Mouse (Mus musculus): ENCODE data around the gene Gm5485.

Gm5485 gene

DNA sequence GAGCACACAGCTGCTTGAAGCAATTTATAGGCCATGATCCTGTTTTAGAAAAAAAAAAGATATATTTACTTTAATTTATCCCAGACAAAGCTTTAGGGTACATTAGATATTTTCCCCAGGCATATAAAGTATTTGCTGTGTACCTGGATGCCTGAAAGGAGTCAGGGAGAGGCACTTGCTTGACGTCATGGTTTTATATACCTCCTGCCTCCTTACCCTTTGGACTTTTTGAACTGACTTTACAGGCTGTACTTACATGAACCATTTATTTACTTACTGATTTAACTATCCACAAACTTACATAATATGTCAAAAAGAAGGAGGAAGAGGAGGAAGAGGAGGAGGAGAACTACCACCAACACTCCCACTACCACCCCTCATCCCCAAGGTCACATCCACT lies at the start of gene Gm5485:
TSS of gene Gm5485 (minus strand) at position 171 of the 400 bp plus-strand sequence.
- no peak for DNase-seq (ENCODE audit: low read depth in 2 of 2, low spot score in 2 of 2)

DNA sequence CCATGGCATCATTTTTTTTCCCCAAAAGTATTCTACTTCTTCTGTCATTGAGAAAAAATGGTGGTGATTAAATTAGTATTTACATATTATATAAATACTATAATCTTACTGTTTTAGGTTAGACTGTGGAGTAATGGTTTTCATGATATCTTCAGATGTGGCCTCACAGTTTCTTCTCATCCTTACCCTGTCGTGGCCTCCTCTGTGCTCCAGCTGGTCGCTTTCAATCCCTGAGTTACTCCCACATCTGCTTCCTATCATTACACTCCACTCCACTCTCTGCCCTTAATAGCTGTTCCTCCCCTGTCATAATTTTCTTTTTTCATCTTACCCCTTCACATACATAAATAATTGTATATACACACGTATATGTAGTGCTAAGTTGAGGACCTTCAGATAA lies 41.0 kb upstream of the Gm5485 start:
- no peak for DNase-seq (ENCODE audit: low read depth in 2 of 2, low spot score in 2 of 2)

DNA sequence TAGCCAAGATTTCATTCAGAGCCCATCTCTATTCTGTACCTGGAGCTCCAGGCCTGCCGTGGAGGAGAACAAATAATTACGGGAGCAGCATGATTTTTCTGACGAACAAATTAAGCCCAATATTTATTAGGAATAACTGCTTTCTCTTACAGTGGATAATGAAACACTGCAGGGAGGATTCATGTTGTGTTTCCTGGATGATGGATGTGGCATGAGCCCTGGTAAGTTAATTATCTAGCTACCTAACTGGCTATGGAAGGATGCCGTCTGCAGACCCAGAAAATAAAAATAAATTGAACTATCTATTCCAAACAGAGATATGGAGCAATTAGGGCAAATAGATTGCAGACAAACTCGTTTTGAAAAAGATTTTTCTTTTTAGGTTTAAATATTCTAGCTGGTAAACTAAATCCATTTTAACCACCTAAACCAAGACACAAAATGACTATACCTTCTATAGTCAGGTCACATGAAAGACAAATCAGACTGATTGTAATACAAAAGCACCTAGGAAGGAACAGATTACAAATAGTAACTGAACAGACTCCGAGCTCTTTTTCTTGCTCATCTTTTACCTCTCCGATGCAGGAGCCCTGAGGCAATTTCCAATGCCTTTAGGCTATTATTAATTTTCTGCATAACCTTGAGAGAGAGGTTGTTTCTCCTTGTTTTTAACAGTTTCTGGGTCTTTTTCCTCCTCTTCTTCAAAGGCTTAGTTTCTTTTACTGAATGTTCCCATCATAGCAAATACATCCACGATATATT lies 34.1 kb upstream of the Gm5485 start:
- no peak for DNase-seq (ENCODE audit: low read depth in 2 of 2, low spot score in 2 of 2)

DNA sequence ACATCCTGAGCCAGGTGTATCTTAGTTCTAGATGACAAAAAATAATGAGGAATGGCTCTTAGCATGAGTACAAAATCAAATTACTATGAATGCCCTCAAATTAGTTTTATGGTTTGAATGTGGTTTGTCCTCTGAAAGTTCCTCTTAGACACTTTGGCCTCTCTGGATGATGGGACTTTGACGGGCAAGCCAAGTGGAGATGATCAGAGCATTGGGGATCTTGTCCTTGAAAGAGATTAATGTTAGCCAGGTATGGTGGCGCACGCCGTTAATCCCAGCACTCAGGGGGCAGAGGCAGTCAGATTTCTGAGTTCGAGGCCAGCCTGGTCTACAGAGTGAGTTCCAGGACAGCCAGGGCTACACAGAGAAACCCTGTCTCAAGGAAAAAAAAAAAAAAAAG lies 32.4 kb upstream of the Gm5485 start:
- no peak for DNase-seq (ENCODE audit: low read depth in 2 of 2, low spot score in 2 of 2)

DNA sequence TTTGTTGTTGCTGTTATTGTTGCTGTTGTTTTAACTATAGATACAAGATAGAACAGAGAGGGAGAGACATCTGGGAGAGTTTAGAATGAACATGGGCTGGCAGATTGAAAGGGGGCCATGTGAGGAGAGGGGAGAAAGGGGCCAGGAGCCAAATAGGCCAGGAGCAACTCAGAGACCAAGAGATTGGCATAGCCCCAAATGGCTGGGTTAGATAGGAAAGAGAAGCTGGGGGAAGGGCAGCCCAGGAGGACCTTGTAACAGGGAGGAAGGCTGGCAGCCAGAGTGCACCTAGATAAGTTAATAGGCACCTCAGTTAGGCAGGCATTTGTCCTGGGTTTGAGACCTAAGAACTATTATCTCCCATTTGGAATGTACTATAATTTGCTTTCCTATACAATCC lies 25.3 kb upstream of the Gm5485 start:
- no peak for DNase-seq (ENCODE audit: low read depth in 2 of 2, low spot score in 2 of 2)

DNA sequence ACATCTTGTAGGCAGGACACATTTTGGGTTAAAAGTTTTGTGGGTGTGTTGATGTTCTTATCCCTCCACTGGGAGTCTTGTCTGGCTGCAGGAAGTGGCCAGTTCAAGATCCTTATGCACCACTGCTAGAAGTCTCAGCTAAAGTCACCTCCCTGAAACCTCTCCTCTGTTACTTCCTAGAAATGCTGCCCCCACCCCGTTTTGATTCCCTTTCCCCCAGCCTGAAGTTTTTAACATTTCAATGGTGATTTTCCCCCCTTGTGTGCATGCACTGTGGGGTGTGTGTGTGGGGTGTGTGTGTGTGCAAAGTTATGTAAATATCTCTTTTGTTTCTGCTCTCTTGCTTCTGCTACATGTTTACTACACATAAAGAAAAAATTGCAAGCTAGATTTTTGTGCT lies 23.2 kb upstream of the Gm5485 start:
- no peak for DNase-seq (ENCODE audit: low read depth in 2 of 2, low spot score in 2 of 2)

DNA sequence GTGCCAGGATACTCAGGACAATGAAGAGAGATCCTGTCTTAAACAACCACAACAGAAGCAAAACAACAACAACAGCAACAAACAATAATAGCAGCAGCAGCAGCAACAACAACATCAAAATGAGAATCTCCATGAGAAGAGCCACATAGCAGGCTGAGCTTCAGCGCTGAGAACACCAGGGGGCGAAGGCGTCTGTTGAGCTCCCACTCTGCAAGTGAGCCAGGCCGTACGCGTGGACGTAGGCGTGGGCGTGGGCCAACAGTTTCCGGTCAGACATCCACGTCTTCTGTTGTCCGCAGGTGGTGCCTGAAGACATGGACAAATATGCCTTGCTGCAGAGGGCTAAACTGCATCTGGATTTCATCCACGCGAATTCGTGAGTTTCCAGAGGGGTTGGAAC lies 18.8 kb upstream of the Gm5485 start, which contains the start of gene Morc1:
TSS of gene Morc1 (plus strand) at position 211 of the 400 bp plus-strand sequence.
- no peak for DNase-seq (ENCODE audit: low read depth in 2 of 2, low spot score in 2 of 2)

DNA sequence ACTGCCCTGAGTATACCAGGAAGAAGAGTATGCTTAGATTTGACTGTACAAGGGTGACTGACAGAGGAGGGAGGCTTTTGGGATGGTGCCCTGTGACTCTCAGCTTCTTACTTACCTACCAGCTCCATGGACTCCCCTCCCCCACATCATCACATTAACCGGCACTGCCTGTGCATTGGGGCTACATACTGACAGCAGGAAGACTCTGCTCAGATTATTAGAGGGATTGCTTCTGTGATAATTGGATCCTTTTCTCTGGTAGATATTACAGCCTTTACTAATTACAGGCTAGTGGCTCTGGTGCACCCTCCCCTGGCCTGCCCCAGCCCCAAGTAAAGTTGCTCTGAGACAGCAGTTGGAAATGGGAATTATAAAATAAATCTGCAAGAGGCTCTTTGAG lies 17.2 kb upstream of the Gm5485 start:
- no peak for DNase-seq (ENCODE audit: low read depth in 2 of 2, low spot score in 2 of 2)

DNA sequence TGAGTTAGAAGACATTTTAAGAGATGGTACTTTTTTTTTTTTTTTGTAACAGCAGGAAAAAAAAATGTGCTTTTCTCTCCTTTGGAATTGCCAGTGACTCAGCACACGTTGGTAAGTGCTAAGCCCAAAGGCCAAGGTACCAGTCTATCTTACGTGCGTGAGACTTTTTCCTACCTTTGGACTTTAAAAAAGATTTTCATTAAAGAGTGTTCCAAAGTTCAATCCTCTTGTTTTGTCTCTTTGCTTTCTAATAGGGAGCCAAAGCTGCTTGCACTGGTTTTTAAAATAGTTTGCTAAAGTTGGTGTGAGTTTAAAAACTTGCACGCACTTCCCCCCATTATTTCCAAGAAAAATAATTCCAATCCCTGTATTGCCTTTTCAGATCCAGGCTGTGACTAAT lies 11.9 kb upstream of the Gm5485 start:
- DNase-seq (ENCODE audit: low read depth in 2 of 2, low spot score in 2 of 2): no peak

DNA sequence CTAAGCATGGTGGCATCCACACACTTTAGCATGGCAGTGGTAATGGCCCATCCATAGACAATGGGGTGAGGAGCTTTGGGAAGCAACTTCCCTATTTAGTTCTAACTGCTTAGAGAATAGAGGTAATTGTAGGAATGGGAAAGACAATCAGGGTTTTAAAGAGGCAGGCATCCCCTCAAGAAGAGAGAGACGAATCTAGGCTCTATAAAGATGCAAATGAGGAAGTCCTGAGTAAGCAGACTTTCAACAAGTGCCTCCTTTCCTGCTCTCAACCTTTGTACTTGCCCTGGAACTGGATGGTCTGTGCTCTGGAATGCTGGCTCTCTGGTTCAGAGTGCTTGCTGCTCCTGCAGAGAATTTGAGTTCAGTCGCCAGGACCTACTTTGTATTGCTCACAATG lies 10.3 kb upstream of the Gm5485 start:
- no peak for DNase-seq (ENCODE audit: low read depth in 2 of 2, low spot score in 2 of 2)

DNA sequence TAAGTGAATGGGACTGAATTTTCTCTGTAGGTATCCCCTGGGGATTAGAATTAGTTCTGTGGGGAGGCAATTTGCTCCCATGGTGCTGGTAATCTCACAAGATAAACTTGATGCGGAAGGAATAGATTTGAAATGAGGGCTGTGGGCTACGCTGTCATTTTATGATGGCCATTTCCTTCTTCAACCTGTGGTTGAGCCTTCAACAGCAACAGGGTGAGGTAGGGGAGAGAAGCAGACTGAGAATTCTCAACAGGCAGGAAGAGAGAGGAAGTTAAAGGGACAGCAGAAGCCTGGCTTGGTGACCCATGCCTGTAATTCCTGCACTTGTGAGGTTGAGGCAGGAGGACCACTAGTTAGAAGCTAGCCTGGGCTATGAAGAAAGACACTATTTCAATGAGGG lies 6.8 kb upstream of the Gm5485 start:
- DNase-seq (ENCODE audit: low read depth in 2 of 2, low spot score in 2 of 2): no peak

DNA sequence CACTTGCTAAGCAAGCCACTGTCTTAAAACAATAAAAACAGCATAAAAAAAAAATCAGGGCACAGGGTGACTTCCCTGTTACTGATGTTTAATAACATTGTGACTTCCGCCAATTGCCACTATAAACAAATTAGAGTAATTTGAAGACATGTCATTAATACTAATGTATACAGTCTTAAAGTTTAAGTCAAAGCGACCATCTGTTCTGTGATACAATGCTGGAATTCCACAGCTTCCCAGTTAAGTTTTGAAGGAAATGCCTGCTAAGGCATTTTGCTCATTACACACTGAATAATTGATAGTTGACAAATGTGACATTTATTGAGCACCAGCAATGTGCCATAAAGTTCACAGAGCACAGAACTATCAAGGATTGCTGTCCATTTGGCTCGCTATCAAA lies 6.3 kb upstream of the Gm5485 start:
- DNase-seq (ENCODE audit: low read depth in 2 of 2, low spot score in 2 of 2): no peak

DNA sequence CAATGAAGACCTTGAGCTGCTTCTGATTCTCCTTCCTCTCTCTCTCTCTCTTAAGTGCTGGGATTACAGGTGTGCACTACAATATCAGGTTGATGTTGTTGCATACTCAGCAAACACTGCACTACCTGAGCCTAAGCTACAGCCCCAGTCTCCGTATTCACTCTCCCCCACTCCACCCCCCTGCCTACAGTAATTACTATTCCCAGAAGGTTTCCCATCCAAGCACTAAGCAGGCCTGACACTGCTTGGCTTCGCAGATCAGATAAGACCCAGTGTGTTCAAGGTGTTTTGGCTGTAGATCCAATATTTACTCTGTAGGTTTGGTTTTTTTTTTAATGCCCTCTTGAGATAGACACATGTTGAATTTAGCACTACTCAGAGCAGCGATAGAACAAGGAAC lies 2.1 kb downstream of the Gm5485 start:
- DNase-seq (ENCODE audit: low read depth in 2 of 2, low spot score in 2 of 2): no peak

DNA sequence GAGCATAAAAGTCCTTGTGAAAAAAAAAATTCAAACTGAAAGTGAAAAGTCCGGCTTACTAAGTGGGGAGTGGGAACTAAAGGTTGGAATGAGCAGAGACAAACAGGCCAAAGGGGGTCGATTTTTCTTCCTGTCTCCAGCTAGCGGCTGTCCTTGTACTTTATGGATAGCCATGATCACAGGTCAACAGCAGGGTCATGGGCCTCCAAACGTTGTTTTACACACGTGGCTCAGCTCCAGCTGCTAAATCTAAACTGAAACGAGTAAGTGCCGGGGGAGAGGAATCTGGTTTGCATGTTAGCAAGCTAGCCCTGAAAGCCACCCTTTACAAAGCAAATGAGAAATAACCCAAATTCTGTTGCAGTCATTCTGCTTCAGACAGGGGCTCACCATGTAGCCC lies 2.6 kb downstream of the Gm5485 start:
- DNase-seq (ENCODE audit: low read depth in 2 of 2, low spot score in 2 of 2): no peak

DNA sequence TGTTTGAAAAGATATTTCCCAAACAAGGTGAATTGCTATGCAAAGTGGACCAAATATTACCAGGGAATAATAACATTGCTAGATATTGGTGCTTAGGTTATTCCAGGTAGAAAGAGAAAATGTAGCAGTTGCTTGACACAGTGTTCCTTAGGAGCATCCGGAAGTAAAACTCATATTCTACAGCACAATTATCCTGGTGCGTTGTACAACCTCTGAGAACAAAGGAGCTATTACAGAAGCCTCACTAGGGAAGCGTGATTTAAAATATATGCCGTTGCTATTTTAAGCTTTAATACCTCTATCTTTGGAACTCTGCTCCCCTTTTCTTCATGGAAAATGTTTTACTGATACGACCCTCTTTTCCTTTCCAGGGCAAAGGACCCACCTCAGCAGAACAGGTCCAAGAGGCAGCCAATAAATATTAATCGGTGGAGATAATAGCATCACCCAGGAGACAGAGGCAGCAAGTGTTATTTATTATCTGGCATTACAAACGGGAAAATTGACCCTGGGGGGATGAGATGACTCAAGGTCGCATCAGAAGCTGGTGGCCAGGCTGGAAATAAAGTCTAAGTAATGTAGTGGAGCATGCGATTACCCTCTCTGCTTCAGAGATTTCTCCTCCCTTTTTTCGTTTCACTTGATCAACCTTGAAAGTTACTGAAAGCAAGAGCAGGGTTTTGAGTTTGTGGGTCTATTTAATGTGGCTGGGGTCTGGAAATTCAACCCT lies 6.4 kb downstream of the Gm5485 start:
- no peak for DNase-seq (ENCODE audit: low read depth in 2 of 2, low spot score in 2 of 2)

DNA sequence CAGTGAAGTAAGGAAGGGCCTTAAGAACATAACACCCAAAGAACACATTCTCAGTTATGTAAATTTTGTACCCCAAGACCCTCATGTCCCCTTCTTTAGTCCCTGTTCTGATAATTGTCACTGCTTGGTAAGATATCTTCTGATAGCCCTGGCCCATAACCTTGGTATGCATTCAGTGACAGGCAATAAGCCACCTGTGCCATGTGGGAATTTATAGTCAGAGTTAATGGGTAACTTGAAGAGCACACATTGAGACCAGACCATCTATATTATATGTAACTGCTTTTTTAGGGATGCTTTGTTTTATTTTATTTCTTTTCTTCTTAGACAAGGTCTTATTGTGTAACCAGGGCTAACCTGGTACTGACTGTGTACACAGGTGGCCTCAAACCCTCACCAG lies 8.2 kb downstream of the Gm5485 start:
- no peak for DNase-seq (ENCODE audit: low read depth in 2 of 2, low spot score in 2 of 2)

DNA sequence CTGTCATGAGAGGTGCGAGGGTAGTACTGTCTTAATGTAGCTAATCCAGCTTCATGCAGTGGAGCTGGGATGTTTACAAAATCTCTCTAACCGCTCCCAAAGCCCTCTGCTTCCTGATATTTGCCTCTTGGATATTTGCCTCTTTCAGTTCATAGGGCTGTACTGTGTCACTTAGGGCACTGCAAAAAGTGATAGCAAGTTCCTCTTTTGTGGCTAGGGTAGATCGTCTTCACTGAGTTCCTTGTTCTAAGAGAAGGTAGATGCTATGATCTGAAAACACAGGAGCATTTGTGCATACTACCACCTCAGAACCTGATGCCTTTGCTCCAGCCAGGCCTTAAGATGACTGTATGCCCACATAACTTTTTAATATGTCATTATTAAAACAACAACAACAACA lies 8.8 kb downstream of the Gm5485 start:
- no peak for DNase-seq (ENCODE audit: low read depth in 2 of 2, low spot score in 2 of 2)

DNA sequence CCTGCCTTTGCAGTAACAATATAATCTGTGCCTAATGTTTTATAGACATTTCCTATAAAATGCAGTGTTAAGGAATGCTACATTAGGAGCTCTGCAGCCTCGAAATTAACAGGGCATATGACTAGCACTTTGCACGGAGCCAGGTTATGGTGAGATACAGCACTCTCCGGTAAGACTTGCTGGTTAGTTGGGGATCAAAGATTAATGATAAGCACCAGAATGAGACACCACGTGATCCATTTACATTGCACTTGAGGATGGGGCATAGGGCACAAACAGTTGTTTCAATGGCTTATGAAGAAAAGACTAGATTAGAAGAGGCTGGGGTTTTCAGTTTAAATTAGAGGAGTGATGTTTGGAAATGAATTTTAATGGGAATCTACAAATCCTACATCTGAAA lies 9.3 kb downstream of the Gm5485 start:
- DNase-seq (ENCODE audit: low read depth in 2 of 2, low spot score in 2 of 2): no peak

DNA sequence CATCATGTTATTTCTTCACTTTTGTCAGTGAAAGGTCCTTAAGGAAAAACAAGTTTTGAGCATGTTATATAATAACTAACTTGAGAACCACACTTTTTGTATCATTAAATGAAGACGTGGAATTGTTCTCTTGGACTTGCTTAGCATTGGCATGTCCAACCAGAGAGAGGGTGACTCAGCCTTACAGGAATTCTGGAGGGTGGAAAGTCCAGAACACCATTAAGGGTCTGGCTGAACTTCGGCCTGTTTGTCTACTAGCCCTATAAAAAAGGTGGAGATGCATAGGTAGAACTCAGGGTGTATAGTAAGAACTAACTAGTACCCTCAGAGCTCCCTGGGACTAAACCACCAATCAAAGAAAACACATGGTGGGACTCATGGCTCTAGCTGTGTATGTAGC lies 16.9 kb downstream of the Gm5485 start:
- no peak for DNase-seq (ENCODE audit: low read depth in 2 of 2, low spot score in 2 of 2)

DNA sequence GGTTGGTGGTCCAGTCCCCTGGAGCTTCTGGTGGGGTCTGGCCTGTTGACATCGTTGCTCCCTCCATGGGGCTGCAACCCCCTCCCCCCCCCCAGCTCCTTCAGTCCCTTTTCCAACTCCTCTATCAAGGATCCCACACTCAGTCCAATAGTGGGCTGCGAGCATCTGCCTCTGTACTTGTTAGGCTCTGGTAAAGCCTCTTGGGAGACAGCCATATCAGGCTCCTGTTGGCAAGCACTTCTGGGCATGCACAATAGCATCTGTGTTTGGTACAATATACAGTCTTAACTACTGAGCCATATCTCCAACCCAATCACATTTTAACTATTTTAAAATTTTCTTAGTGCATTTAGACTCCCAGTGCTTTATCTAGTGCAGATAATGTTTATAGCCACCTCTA lies 25.2 kb downstream of the Gm5485 start:
- no peak for DNase-seq (ENCODE audit: low read depth in 2 of 2, low spot score in 2 of 2)

DNA sequence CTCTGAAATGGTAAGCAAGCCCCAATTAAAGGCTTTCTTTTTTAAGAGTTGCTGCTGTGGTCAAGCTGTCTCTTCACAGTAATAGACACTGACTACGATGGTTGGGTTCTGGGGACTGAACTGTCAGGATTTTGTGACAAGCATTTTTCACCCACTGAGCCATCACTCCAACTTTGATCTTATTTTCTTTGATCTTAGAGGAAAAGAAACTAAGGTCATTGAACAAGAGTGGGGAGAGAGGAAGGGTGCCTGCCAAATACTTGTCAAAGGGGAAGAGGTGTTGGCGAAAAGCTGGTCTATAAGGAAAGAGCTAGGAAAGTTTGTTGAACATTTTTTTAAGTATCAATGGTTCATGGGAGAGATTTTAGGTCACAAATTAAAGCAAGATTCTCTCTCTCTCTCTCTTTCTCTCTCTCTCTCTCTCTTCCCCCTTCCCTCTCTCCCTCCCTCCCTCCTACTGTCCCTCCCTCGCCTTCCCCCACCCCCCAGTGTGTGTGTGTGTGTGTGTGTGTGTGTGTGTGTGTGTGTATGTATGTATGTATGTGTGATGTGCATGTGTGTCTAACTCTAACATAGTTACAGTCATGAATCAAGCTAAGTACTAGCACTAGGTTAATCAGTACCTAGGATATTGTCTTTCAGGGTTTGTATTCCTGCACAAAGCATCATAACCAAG lies 28.5 kb downstream of the Gm5485 start:
- DNase-seq (ENCODE audit: low read depth in 2 of 2, low spot score in 2 of 2): no peak
